Mouse (Mus musculus) embryonic facial prominence, embryonic 15.5 days (tissue): Measurements from ENCODE around the gene Baiap2l2. TPM values are rescaled to one million over a fixed set of nuclear protein-coding genes. Genes with fewer than 3 reads are reported as not detected.
A peak's percentile ranks its signal among the peaks of the same experiment; 100 is the strongest.

Experiments used
- ATAC-seq: fragments of 200-750 bp; cut with Nextera tagmentation; 2 replicates; pipeline ENCODE4 v1.8.0; 2017; ENCODE audit warnings: low read depth, moderate TSS enrichment; ENCODE audit not compliant: insufficient number of reproducible peaks, low FRiP score, low TSS enrichment
- H3K27ac ChIP-seq: fragments of 300-500 bp; sonication (generic); replicated peaks from 2 replicates; pipeline ENCODE4 v1.5.1; 2015; ENCODE audit warnings: mild to moderate bottlenecking, inconsistent platforms
- H3K27me3 ChIP-seq: fragments of 300-500 bp; sonication (generic); 2 replicates; pipeline ENCODE4 v1.6.1; 2015; ENCODE audit warnings: inconsistent platforms
- H3K36me3 ChIP-seq: fragments of 300-500 bp; sonication (generic); 2 replicates; pipeline ENCODE4 v1.6.1; 2015; ENCODE audit warnings: mild to moderate bottlenecking, inconsistent platforms
- H3K4me1 ChIP-seq: fragments of 300-500 bp; sonication (generic); 2 replicates; pipeline ENCODE4 v1.6.1; 2015; ENCODE audit warnings: inconsistent platforms
- H3K4me2 ChIP-seq: fragments of 300-500 bp; sonication (generic); replicated peaks from 2 replicates; pipeline ENCODE4 v1.6.1; 2015; ENCODE audit warnings: mild to moderate bottlenecking, inconsistent platforms
- H3K4me3 ChIP-seq: fragments of 300-500 bp; sonication (generic); replicated peaks from 2 replicates; pipeline ENCODE4 v1.5.1; 2015; ENCODE audit warnings: mild to moderate bottlenecking, inconsistent platforms
- H3K9ac ChIP-seq: fragments of 300-500 bp; sonication (generic); 2 replicates; pipeline ENCODE4 v1.6.1; 2015; ENCODE audit warnings: inconsistent platforms
- H3K9me3 ChIP-seq: fragments of 300-500 bp; sonication (generic); replicated peaks from 2 replicates; pipeline ENCODE4 v1.6.1; 2016; ENCODE audit warnings: inconsistent platforms
- WGBS: fragments of 180-500 bp; shearing (Covaris S2); methylation state at CpG from one replicate; pipeline ENCODE4 v1.1.7; 2015; 5-methylcytosine and 5-hydroxymethylcytosine counted together
- polyA plus RNA-seq: library from polyadenylated mRNA; unstranded; fragments of >200 nt; fragmentation: Nextera tagmentation; extraction: Ambion mirVana; gene quantifications from 2 replicates; pipeline ENCODE4 v1.2.1, GENCODE M21; 2015

Baiap2l2 gene
- polyA plus RNA-seq, 1 experiment from 2014 or later, result 18.5 TPM

DNA sequence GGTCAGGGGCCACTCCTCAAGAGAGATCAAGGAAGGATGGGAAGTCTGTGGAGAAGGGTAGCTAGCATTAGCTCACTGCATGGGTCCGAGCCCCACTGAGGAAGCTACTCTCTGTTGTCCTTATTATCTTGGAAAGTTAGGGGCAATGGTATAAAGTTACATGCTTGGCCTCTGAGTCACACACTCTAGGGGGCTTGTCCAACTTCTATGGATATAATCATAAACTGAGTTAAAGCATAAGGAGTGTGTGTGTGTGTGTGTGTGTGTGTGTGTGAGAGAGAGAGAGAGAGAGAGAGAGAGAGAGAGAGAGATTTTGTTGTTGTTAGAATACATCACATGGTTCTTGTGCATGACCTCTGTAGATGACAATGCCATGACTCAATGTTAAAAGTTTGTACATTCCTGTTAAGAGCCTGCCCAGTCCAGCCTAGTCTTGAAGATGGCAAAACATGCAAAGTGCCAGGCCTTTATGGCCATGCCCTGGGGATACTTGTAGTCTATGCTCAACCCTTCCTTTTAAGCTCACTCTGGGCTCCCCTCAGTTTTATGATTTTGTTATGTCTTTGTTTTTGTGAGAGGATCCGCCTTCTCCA, 14.3 kb upstream of the Baiap2l2 start:
- H3K9ac ChIP-seq, result no peak overlapping the region
- H3K4me2 ChIP-seq, result no peak overlapping the region
- no peaks in the 10 kb centered on the region for H3K27me3 ChIP-seq
- WGBS, result 81% methylated on average over 2 of the region's 2 CpGs
- no peak overlapping the region for H3K27ac ChIP-seq
- no peaks in the 10 kb centered on the region for H3K9me3 ChIP-seq
- peaks cover 5% of the 10 kb centered on the region; the same call in 1 of the 2 replicates for H3K36me3 ChIP-seq
- ATAC-seq, result no peak
- H3K4me3 ChIP-seq, result no peak overlapping the region
- H3K4me1 ChIP-seq, result peaks cover 7% of the 10 kb centered on the region; the same call in 1 of the 2 replicates

DNA sequence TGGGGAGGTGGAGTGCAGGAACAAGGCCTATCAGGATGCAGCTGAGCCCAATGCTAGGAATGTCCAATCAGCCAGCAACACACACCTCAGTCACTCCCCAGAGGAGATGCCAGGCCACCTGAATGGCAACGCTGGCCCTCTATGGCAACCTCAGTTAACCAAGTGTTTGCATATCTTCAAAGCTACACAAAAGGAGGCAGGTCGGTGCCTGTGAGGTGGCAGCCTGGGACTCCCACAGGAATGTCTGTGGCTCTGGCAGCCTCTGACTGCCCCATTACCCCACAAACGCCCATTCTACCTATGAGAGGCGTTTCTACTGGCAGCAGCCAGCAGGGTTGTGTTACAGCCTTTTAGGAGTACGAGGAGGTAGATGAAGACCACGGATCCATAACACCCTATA, 13.2 kb upstream of the Baiap2l2 start:
- H3K4me3 ChIP-seq, result no peak overlapping the region
- H3K4me2 ChIP-seq, result no peak overlapping the region
- peaks cover 5% of the 10 kb centered on the region; the same call in 1 of the 2 replicates for H3K36me3 ChIP-seq
- H3K9ac ChIP-seq, result no peak overlapping the region
- no peaks in the 10 kb centered on the region for H3K27me3 ChIP-seq
- no peaks in the 10 kb centered on the region for H3K9me3 ChIP-seq
- peaks cover 7% of the 10 kb centered on the region; the same call in 1 of the 2 replicates for H3K4me1 ChIP-seq
- 70% methylated on average over 6 of the region's 6 CpGs for WGBS
- ATAC-seq, result no peak
- H3K27ac ChIP-seq, result no peak overlapping the region

DNA sequence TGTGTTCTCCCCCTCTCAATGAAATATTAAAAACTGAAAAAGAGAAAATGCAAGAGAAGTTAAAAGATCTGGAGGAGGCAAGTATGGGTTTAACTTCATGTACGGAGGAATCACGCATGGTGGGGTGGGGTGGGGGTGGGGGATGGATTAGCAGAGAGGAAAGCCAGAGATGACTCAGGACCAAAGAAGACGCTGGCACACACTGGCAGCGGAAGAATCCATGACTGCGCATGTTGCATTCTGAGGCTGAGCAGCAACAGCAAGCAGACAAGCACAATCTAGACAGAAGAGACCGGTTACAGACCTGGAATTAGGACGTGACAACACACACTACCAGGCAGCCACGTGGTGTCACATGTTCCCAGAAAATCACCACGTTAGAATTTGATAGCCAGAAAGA, 7.4 kb upstream of the Baiap2l2 start:
- Histone ChIP-seq H3K36me3 (0 out of 2 replicates have a peak, but pooled peaks cover 6% of the 10 kb centered on the region), H3K4me2 (no peak overlapping the region), H3K27ac (no peak overlapping the region), H3K4me1 (no peaks in the 10 kb centered on the region), H3K4me3 (no peak overlapping the region), H3K27me3 (no peaks in the 10 kb centered on the region), H3K9ac (no peak overlapping the region), H3K9me3 (no peaks in the 10 kb centered on the region)
- WGBS, result 75% methylated on average over 9 of the region's 9 CpGs
- no peak for ATAC-seq

DNA sequence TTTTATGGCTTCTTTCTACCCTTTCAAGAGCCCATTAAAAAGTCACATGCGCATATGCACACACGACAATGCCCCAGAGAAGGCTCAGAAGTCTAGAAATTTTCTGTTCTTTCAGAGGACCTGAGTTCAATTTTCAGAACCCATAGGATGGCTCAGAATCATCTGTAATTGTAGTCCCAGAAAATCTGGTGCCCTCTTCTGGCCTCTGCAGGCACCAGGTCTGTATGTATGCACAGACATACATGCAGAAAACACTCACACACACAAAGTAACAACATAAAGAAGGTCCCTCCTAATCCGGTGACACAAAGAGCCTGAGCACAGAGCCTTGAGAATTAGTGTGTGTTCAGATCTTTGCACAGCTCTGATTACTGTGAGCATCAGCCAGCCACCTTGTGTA, 5.0 kb upstream of the Baiap2l2 start:
- Histone ChIP-seq H3K27me3 (no peaks in the 10 kb centered on the region), H3K9me3 (no peaks in the 10 kb centered on the region), H3K4me3 (no peak overlapping the region), H3K36me3 (peaks cover 9% of the 10 kb centered on the region; the same call in 1 of the 2 replicates), H3K4me1 (no peaks in the 10 kb centered on the region), H3K9ac (no peak overlapping the region), H3K27ac (no peak overlapping the region), H3K4me2 (no peak overlapping the region)
- WGBS, result 89% methylated on average over 3 of the region's 3 CpGs
- no peak for ATAC-seq

DNA sequence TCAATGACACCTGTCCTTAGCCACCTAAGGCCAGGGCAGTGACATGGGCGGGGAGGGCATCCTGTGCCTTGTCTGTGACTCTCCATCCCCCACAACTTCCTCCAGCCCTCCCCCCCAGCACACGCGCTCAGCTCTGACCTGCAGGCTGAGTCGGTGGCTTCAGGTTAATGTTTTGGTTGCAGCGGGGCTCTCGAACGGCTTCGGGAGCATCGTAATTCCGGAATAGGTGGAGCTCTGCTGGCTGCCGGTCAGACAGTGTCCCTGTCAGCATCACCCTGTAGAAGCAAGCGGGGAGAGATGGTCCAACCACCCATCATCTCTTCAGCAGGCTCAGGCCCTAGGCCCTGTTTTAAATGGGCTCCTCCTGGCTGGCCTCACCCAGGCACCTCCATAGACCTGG, 4.1 kb upstream of the Baiap2l2 start:
- peaks cover 9% of the 10 kb centered on the region; the same call in 1 of the 2 replicates for H3K36me3 ChIP-seq
- H3K4me1 ChIP-seq, result no peaks in the 10 kb centered on the region
- H3K9ac ChIP-seq, result no peak overlapping the region
- H3K4me2 ChIP-seq, result no peak overlapping the region
- WGBS, result 87% methylated on average over 12 of the region's 12 CpGs
- no peak for ATAC-seq
- H3K9me3 ChIP-seq, result no peaks in the 10 kb centered on the region
- H3K27me3 ChIP-seq, result no peaks in the 10 kb centered on the region
- no peak overlapping the region for H3K27ac ChIP-seq
- no peak overlapping the region for H3K4me3 ChIP-seq

DNA sequence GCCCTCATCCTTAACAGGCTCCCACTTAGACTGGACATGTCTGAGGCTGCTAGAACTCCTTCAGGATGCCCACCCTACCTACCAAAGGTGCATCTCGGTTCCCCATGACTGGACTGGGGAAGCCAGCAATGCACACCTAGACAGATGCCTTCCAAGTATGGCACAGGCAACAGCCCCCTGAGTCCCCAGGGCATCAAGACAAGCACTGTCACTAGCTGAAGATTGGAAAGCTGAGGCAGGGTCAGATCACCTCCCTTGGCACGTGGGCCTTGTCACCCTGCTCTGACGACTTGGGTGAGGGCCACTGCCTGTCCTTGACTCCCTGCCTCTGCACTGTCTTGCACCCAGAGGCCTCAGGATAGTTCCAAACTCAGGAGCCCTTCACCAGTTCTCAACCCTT, 3.0 kb upstream of the Baiap2l2 start:
- Histone ChIP-seq H3K9me3 (no peaks in the 10 kb centered on the region), H3K27ac (no peak overlapping the region), H3K9ac (no peak overlapping the region), H3K4me3 (no peak overlapping the region), H3K4me1 (no peaks in the 10 kb centered on the region), H3K4me2 (no peak overlapping the region), H3K27me3 (no peaks in the 10 kb centered on the region), H3K36me3 (peaks cover 9% of the 10 kb centered on the region; the same call in 1 of the 2 replicates)
- no peak for ATAC-seq
- WGBS, result 73% methylated on average over 3 of the region's 3 CpGs

DNA sequence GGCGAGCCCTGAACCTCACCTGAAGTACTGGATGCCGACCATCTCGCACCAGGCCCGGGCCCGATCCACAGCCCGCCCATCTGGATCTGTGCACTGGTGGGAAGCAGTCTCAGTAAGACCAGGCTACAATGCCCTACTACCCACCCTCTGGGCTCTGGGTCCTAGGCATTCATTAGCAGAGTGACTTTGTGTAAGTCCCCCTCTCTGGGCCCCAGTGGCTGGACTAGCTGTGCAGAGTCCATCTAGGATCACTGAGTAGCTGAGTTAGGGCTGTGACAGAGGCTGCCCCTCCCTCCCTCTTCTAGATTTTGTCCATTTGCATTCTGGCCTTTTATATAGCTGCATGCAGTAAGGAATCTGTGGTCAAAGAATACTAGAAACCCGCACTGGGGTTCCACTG, 1.8 kb upstream of the Baiap2l2 start:
- H3K36me3 ChIP-seq, result peaks cover 9% of the 10 kb centered on the region; the same call in 1 of the 2 replicates
- H3K4me3 ChIP-seq, result no peak overlapping the region
- no peak overlapping the region for H3K27ac ChIP-seq
- H3K4me2 ChIP-seq, result no peak overlapping the region
- H3K4me1 ChIP-seq, result no peaks in the 10 kb centered on the region
- no peak overlapping the region for H3K9ac ChIP-seq
- no peak for ATAC-seq
- WGBS, result 89% methylated on average over 7 of the region's 7 CpGs
- H3K27me3 ChIP-seq, result no peaks in the 10 kb centered on the region
- H3K9me3 ChIP-seq, result no peaks in the 10 kb centered on the region

DNA sequence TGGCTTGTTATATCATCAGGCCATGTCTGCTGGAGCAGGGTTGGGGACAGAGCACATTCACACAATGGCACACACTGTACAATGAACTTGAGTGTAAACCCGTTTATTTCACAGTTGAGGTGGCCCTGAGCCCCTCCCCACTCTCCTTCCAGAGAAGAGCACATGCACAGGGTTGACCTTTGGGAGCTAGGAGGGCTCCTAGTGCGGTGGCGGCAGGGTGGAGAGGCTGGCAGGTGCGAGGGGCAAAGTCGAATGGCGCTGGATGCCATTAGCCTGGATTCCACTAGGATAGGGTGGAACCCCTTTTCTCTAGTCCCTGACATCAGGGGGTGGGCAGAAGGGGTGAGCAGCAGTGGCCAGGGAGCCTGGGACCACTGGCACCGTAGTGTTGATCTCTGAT, 804 bp upstream of the Baiap2l2 start:
- ATAC-seq, result no peak
- 87% methylated on average over 7 of the region's 7 CpGs for WGBS

DNA sequence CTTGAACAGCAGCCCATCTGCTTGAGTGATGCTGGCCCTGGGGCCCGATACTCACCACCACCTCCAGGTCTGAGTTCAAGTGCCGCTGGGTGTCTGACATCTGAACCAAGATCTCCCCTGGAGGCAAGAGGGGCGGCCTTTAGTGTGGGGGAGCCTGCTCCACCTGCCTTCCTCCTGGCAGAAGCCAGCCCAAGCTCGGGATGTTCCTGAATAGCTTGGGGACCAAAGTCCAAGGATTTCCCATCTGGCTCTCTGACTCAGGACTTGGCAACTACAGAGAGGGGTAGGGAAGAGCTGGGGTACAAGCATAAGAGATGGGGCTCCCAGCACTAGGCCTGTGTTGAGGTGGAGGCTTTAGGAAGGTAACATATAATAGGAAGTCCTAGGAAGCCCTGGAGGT, 2.0 kb downstream of the Baiap2l2 start:
- Histone ChIP-seq H3K4me3 (no peak overlapping the region), H3K4me1 (no peaks in the 10 kb centered on the region), H3K9me3 (no peaks in the 10 kb centered on the region), H3K27me3 (no peaks in the 10 kb centered on the region), H3K27ac (no peak overlapping the region), H3K4me2 (no peak overlapping the region), H3K9ac (no peak overlapping the region), H3K36me3 (peaks cover 3% of the 10 kb centered on the region; the same call in 1 of the 2 replicates)
- WGBS, result 73% methylated on average over 4 of the region's 4 CpGs
- no peak for ATAC-seq

More for the DNA sequence above, 804 bp upstream of the Baiap2l2 start:
- no peak overlapping the region for H3K4me2 ChIP-seq
- no peaks in the 10 kb centered on the region for H3K4me1 ChIP-seq
- H3K36me3 ChIP-seq, result peaks cover 9% of the 10 kb centered on the region; the same call in 1 of the 2 replicates
- no peak overlapping the region for H3K9ac ChIP-seq
- H3K27me3 ChIP-seq, result no peaks in the 10 kb centered on the region
- H3K27ac ChIP-seq, result no peak overlapping the region
- no peaks in the 10 kb centered on the region for H3K9me3 ChIP-seq
- H3K4me3 ChIP-seq, result no peak overlapping the region

DNA sequence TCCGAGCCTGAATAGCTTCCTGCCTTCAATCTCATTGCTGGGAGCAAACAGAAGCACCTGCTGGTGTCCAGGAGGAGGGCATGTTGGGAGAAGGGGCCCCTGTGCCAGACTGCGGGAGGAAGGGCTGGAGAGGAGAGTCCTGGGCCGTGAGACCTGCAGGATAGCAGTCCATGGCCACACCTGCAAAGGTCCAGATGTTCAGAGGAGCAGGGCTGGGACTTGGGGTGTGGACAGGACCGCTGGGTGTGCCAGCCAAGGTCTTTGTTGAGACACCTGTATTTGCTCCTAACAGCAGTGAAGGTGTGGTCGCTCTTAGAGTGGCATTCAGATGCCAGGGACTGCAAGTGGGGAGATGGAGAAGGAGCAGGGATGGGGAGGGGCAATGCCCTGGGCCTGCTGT, 2.9 kb downstream of the Baiap2l2 start:
- Histone ChIP-seq H3K4me1 (no peaks in the 10 kb centered on the region), H3K4me2 (no peak overlapping the region), H3K9me3 (no peaks in the 10 kb centered on the region), H3K9ac (no peak overlapping the region), H3K36me3 (peaks cover 3% of the 10 kb centered on the region; the same call in 1 of the 2 replicates), H3K27ac (no peak overlapping the region), H3K4me3 (no peak overlapping the region), H3K27me3 (no peaks in the 10 kb centered on the region)
- no peak for ATAC-seq
- 76% methylated on average over 5 of the region's 5 CpGs for WGBS

DNA sequence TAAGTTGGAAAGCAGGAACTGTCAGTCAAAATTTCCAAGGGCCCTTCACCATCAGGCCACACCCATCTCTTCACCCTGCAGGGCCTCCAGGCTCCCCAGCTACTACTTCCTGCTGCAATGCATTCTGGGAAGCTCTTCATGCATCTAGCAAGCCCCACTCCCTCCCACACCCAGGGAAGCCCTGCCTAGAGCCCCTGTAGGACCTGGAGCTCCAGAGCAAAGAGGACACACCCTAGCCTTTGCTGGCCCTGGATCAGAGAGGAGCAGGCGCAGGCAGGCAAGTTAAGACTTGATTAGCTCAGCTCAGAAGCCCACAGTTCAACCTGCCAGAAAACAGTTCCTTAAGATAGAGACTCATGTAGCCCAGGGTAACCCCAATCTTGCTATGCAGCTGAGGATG, 3.9 kb downstream of the Baiap2l2 start:
- H3K4me2 ChIP-seq, result no peak overlapping the region
- no peak for ATAC-seq
- WGBS, result 50% methylated on average over 1 of the region's 1 CpGs

DNA sequence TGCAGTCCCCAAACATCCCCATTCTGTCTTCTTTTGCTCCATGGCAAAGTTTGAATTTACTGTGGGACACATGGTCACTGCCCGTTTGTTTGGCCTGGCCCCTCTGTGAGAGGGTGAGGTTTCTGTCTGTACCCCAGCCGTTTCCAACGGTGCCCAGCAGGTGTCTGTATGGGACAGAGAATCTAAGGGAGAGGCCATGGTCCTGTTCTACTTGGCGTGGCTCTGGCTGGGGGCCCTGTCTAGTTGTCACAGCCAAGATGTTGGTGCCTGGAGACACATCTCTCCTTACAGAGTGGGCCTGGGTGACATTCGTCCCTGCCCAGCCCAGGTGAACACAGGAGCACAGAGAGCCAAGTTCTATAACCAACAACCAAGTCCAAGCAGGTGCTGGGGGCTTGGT, 4.5 kb downstream of the Baiap2l2 start:
- no peaks in the 10 kb centered on the region for H3K9me3 ChIP-seq
- 56% methylated on average over 5 of the region's 5 CpGs for WGBS
- no peak overlapping the region for H3K9ac ChIP-seq
- no peaks in the 10 kb centered on the region for H3K36me3 ChIP-seq
- no peaks in the 10 kb centered on the region for H3K4me1 ChIP-seq
- H3K27me3 ChIP-seq, result no peaks in the 10 kb centered on the region
- no peak for ATAC-seq
- H3K4me3 ChIP-seq, result no peak overlapping the region
- no peak overlapping the region for H3K4me2 ChIP-seq
- 0 out of 2 replicates have a peak overlapping the region, but pooled peaks have one; percentile 45 for H3K27ac ChIP-seq

More for the DNA sequence above, 3.9 kb downstream of the Baiap2l2 start:
- Histone ChIP-seq H3K4me3 (no peak overlapping the region), H3K4me1 (no peaks in the 10 kb centered on the region), H3K9me3 (no peaks in the 10 kb centered on the region), H3K36me3 (peaks cover 2% of the 10 kb centered on the region; the same call in 1 of the 2 replicates), H3K9ac (no peak overlapping the region), H3K27ac (0 out of 2 replicates have a peak overlapping the region, but pooled peaks have one; percentile 45), H3K27me3 (no peaks in the 10 kb centered on the region)
